Mouse (Mus musculus): Measurements from ENCODE around the gene Vps8. TPM values are rescaled to one million over a fixed set of nuclear protein-coding genes. Genes with fewer than 3 reads are reported as not detected.

Vps8 gene
- 9.9 and 11.1 TPM in 2 replicates for polyA plus RNA-seq (2012; rRNA removed; ENCODE audit: low replicate concordance)

DNA sequence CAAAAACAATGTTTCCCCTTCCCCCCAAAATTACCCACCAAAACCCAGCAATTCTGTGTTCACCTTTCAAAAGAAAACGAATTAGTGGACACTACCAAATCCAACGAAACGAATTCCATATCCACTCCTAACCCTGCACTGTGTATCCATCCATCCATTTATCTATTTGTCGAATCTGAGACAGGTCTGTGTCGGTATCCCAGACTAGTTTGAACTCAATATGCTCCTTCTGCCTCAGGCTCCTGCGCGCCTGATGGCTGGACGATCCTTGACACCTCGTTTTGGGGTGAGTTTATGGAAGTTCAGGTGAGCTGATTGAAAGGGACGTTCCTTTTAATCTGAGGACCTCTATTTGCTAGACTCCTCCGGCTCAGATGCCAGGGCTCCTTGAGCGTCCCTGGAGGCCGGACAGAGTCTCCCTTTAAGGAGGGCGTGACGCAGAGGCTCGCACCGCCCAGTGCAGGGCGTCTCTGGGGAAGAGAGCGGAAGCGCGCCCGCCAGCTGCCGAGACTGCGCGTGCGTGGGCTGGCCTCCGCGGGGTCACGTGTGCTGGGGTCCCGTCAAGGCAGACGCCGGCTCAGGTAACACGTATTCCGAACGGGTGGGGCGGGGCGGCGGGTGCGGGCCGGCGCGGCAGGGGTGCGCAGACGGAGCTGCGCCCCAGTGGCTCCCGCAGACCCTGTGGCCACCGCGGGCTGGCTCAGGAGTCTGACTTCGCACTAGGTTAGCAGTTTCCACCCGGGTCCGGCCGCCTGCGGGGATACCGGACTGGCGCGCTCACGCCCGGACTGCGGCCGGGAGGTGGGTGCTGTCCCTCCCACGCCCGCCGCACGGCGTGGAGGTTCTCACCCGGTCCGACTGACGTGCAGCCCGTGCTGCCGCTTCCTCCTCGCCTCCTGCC, at the start of gene Vps8:
Gene Vps8, plus strand, starts transcription at position 474 of the 901 bp plus-strand sequence.

Other genes with a start within 250 kb of the Vps8 start
- gene Ephb3, start 218.4 kb upstream of the Vps8 start, polyA plus RNA-seq (2012; rRNA removed; ENCODE audit: low replicate concordance) = 9.9 and 21.0 TPM in 2 replicates

Measured in duodenum, adult 2 months (tissue).